Mouse (Mus musculus) midbrain, embryonic 16.5 days (tissue): ENCODE measurements around the gene Gm44596. TPM values are rescaled to one million over a fixed set of nuclear protein-coding genes. Genes with fewer than 3 reads are reported as not detected.

Experiments
- ATAC-seq: fragments of 200-750 bp; cut with Nextera tagmentation; 2 replicates; pipeline ENCODE4 v1.8.0; 2017; ENCODE audit warnings: moderate TSS enrichment
- H3K27ac ChIP-seq: fragments of 300-500 bp; sonication (generic); 2 replicates; pipeline ENCODE4 v1.5.1; 2014; ENCODE audit warnings: mild to moderate bottlenecking, low read length, mixed read lengths
- H3K27me3 ChIP-seq: fragments of 300-500 bp; sonication (generic); 2 replicates; pipeline ENCODE4 v1.6.1; 2014; ENCODE audit warnings: low read depth, low read length, mixed read lengths; ENCODE audit not compliant: control insufficient read depth, insufficient read depth
- H3K36me3 ChIP-seq: fragments of 300-500 bp; sonication (generic); 2 replicates; pipeline ENCODE4 v1.6.1; 2014; ENCODE audit warnings: mild to moderate bottlenecking, low read length, moderate library complexity, mixed read lengths; ENCODE audit not compliant: control insufficient read depth, insufficient read depth
- H3K4me1 ChIP-seq: fragments of 300-500 bp; sonication (generic); 2 replicates; pipeline ENCODE4 v1.6.1; 2014; ENCODE audit warnings: mild to moderate bottlenecking, low read length, mixed read lengths; ENCODE audit not compliant: control insufficient read depth, insufficient read depth
- H3K4me2 ChIP-seq: fragments of 300-500 bp; sonication (generic); 2 replicates; pipeline ENCODE4 v1.6.1; 2014; ENCODE audit warnings: mild to moderate bottlenecking, low read length, mixed read lengths
- H3K4me3 ChIP-seq: fragments of 300-500 bp; sonication (generic); 2 replicates; pipeline ENCODE4 v1.5.1; 2014; ENCODE audit warnings: low read depth, mild to moderate bottlenecking, low read length, moderate library complexity, mixed read lengths
- H3K9ac ChIP-seq: fragments of 300-500 bp; sonication (generic); 2 replicates; pipeline ENCODE4 v1.6.1; 2014; ENCODE audit warnings: low read depth, low read length, mixed read lengths
- H3K9me3 ChIP-seq: fragments of 300-500 bp; sonication (generic); replicated peaks from 2 replicates; pipeline ENCODE4 v1.6.1; 2014; ENCODE audit warnings: mild to moderate bottlenecking, low read length, mixed read lengths; ENCODE audit not compliant: control insufficient read depth, poor library complexity, severe bottlenecking
- WGBS: fragments of 180-500 bp; shearing (Covaris S2); extraction: QIAGEN DNeasy Blood & Tissue Kit; methylation state at CpG from one replicate; pipeline ENCODE4 v1.1.7; 2014; 5-methylcytosine and 5-hydroxymethylcytosine counted together
- polyA plus RNA-seq: library from polyadenylated mRNA; unstranded; fragments of >200 nt; fragmentation: Nextera tagmentation; extraction: Ambion mirVana; gene quantifications from 2 replicates; pipeline ENCODE4 v1.2.1, GENCODE M21; 2015

The Gm44596 gene
- polyA plus RNA-seq, 1 experiment from 2014 or later, result not detected

GRCm38 (mm10) chr6:128432356-128432915 lies 57.1 kb downstream of the Gm44596 start:
- Histone ChIP-seq H3K36me3 (peaks cover 59% of the 10 kb centered on the region), H3K9me3 (no peaks in the 10 kb centered on the region), H3K4me3 (no peak overlapping the region), H3K27me3 (no peaks in the 10 kb centered on the region), H3K4me2 (no peak overlapping the region), H3K4me1 (peaks cover 13% of the 10 kb centered on the region), H3K9ac (no peak overlapping the region), H3K27ac (no peak overlapping the region)
- no peak for ATAC-seq
- WGBS, result 78% methylated on average over 13 of the region's 13 CpGs

GRCm38 (mm10) chr6:128433566-128433965 lies 58.3 kb downstream of the Gm44596 start:
- H3K27ac ChIP-seq, result no peak overlapping the region
- H3K27me3 ChIP-seq, result no peaks in the 10 kb centered on the region
- H3K4me2 ChIP-seq, result no peak overlapping the region
- H3K4me1 ChIP-seq, result peaks cover 13% of the 10 kb centered on the region
- H3K9ac ChIP-seq, result no peak overlapping the region
- H3K4me3 ChIP-seq, result no peak overlapping the region
- 93% methylated on average over 13 of the region's 13 CpGs for WGBS
- ATAC-seq, result no peak
- H3K9me3 ChIP-seq, result no peaks in the 10 kb centered on the region
- peaks cover 58% of the 10 kb centered on the region for H3K36me3 ChIP-seq

- Histone ChIP-seq H3K27ac (no peak overlapping the region), H3K9ac (no peak overlapping the region), H3K4me1 (peaks cover 17% of the 10 kb centered on the region), H3K4me3 (no peak overlapping the region), H3K4me2 (no peak overlapping the region), H3K27me3 (no peaks in the 10 kb centered on the region), H3K36me3 (peaks cover 46% of the 10 kb centered on the region), H3K9me3 (no peaks in the 10 kb centered on the region)
- no peak for ATAC-seq
- WGBS, result 83% methylated on average over 5 of the region's 5 CpGs
These were observed 60.2 kb downstream of the Gm44596 start for GRCm38 (mm10) chr6:128435474-128435873.

DNA sequence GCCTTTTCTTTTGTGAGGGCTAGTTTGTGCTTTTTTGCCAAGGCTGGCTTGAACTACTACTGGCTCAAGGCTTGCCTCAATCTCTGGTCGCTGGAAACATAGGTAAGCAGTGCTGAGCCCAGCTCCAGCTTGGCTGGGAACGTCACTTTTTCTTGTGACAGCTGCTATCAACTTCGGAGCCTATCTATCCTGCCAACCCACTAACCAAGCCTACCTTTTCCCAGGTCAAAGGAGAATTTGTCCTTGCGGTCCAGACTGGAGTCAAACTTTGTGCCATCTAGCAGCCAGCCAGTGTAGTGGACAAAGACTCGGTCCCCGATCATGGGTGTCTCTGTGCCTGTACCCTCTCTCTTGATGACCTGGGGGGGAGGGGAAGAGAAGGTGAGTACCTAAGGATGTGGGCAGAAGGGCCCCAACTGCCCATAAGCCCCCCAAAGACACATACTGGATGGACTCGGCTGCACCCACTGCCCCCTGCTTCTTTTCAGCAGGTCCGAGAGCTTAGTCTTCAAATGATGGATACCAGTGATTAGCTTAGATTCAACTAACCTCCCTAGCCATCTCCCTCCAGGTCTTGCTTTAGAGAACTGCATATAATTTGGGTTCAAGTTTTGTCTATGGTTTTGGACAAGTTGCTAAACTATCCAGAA lies 61.2 kb downstream of the Gm44596 start:
- no peak for ATAC-seq
- 84% methylated on average over 8 of the region's 8 CpGs for WGBS
- H3K36me3 ChIP-seq, result peaks cover 39% of the 10 kb centered on the region

DNA sequence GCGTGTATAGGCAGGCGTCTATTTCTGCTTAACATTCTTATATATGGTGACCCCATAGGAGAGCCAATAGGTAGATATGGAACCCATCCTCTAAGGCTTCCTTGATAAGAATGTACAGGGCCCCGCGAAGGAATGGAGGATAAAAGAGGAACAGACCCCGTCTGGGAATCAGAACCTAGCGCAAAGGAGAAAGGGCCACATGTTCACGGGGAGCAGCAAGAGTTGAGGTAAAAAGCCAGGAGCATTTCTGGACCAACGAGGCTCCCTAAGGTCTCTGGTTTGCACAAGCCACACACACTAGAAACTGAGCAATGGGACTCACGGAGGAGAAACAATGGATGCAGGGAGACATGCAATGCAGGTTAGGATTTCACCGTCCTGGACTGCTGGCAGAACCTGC lies 62.0 kb downstream of the Gm44596 start:
- peaks cover 17% of the 10 kb centered on the region for H3K4me1 ChIP-seq
- no peaks in the 10 kb centered on the region for H3K9me3 ChIP-seq
- no peak for ATAC-seq
- peak overlapping the region; percentile 70 for H3K4me3 ChIP-seq
- H3K9ac ChIP-seq, result peak overlapping the region; percentile 87
- peak overlapping the region; percentile 87 for H3K4me2 ChIP-seq
- H3K36me3 ChIP-seq, result peaks cover 31% of the 10 kb centered on the region
- 3% methylated on average over 10 of the region's 10 CpGs for WGBS
- no peaks in the 10 kb centered on the region for H3K27me3 ChIP-seq
- peak overlapping the region; percentile 89 for H3K27ac ChIP-seq

More for the DNA sequence above, 61.2 kb downstream of the Gm44596 start:
- peak overlapping the region; percentile 70 for H3K4me3 ChIP-seq
- no peaks in the 10 kb centered on the region for H3K9me3 ChIP-seq
- peak overlapping the region; percentile 87 for H3K9ac ChIP-seq
- peak overlapping the region; percentile 87 for H3K4me2 ChIP-seq
- peaks cover 17% of the 10 kb centered on the region for H3K4me1 ChIP-seq
- peak overlapping the region; percentile 89; the same call in 1 of the 2 replicates for H3K27ac ChIP-seq
- H3K27me3 ChIP-seq, result no peaks in the 10 kb centered on the region

DNA sequence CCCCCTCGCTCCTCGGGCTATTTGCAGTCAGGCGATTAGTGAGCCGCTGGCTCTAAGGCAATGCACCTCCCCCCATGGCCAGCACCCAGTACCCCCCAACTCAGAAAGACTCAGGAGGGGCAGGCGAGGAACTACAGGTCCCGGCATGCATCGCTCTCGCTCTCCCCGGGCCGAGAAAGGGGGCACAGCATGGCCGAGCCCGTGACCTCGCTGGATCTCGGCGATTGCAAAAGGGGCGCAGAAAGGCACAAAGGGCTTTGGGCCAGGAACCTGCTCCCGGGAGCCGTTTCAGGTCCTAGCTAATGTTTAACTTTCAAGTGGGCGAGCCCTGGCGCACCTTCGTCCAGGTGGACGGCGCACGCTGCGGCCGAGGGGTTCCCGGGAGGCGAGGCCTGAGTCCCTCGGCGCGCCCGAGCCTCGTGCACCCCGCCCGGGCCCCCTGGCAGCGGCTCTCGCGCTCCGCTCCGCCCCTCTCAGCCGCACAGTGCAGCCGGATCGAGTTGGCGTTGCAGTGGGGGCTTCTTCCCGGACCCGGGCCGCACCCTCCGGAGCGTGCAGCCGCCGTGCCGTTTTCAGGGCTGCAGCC lies 62.5 kb downstream of the Gm44596 start:
- Histone ChIP-seq H3K9me3 (no peaks in the 10 kb centered on the region), H3K4me2 (peak overlapping the region; percentile 87), H3K27me3 (no peaks in the 10 kb centered on the region), H3K9ac (peak overlapping the region; percentile 87), H3K27ac (peak overlapping the region; percentile 89), H3K36me3 (peaks cover 26% of the 10 kb centered on the region), H3K4me3 (peak overlapping the region; percentile 70), H3K4me1 (peaks cover 17% of the 10 kb centered on the region)
- ATAC-seq, result peak; percentile 80
- under 1% methylated on average over 52 of the region's 52 CpGs for WGBS

- WGBS, result under 1% methylated on average over 67 of the region's 67 CpGs
- peaks cover 20% of the 10 kb centered on the region for H3K36me3 ChIP-seq
- peaks cover 17% of the 10 kb centered on the region for H3K4me1 ChIP-seq
- peak within 1 kb of the TSS; percentile 70 for H3K4me3 ChIP-seq
- H3K27ac ChIP-seq, result peak within 1 kb of the TSS; percentile 89
- H3K9ac ChIP-seq, result peak within 1 kb of the TSS; percentile 87
- ATAC-seq, result peak; percentile 95
- peak within 1 kb of the TSS; percentile 87 for H3K4me2 ChIP-seq
- no peaks in the 10 kb centered on the region for H3K9me3 ChIP-seq
- no peaks in the 10 kb centered on the region for H3K27me3 ChIP-seq
These were observed 63.1 kb downstream of the Gm44596 start, which contains the start of gene Fkbp4 for GRCm38 (mm10) chr6:128438317-128438870. Gene Fkbp4 (minus strand): TSS chr6:128438677.

DNA sequence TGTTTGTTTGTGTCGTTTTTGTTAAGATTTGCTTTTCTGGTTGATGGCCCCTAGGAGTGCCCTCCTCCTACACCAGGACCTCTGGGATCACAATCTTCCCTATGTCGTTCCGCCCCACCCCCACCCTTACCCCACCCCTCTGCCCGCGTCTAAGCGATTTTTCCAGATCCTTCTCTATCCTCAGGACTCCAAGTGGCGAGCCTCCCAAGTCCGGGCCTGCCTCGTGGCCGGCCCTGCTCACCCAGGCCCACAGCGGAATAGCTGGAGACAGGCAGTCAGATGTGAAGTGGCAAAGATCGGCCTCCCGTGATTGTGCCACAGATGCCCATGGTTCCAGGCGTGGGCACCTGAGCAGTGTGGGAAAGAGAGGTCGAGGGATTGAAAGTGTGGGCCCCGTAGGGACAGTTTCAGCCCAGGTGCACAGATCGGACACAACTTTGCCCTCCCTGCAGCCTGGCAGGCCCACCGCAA lies 63.6 kb downstream of the Gm44596 start:
- peak overlapping the region; percentile 65 for H3K9ac ChIP-seq
- H3K4me1 ChIP-seq, result peaks cover 17% of the 10 kb centered on the region
- no peaks in the 10 kb centered on the region for H3K9me3 ChIP-seq
- peak overlapping the region; percentile 70 for H3K4me3 ChIP-seq
- WGBS, result 32% methylated on average over 18 of the region's 18 CpGs
- no peaks in the 10 kb centered on the region for H3K27me3 ChIP-seq
- H3K4me2 ChIP-seq, result peak overlapping the region; percentile 87
- peaks cover 15% of the 10 kb centered on the region for H3K36me3 ChIP-seq
- peak; percentile 71; the same call in 1 of the 2 replicates for ATAC-seq
- H3K27ac ChIP-seq, result peak overlapping the region; percentile 89
